Mouse (Mus musculus): ENCODE results near the gene Per1.

DNA sequence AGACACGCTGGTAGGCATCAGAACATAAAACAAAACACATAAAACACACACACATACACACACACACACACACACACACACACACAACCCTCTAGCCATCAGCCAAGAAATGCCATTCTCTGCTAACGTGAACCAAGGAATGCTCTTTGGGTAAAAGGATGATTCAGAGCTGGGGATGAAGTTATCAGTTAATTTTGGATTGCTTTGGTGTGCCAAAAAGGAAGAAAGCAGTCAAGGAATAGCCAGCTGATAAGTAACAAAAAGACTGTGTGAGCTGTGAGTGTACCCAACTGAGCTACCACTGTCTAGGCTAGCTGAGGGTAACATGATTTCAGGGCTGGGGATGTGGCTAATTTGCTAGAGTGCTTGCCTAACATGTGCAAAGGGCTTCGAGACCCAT, 19.0 kb downstream of the Per1 start:
- TF ChIP-seq CTCF (IDR thresholded peaks at IDR 0.05; ENCODE audit: low read depth, low read length) (no peak), POLR2A (IDR thresholded peaks at IDR 0.05; ENCODE audit: insufficient read depth, low read length) (no peak), EP300 (IDR thresholded peaks at IDR 0.05; ENCODE audit: insufficient read depth, low read depth, low read length) (no peak)

All from ES-Bruce4 (cell line).